Mouse (Mus musculus) 416B (cell line): ENCODE data around the gene Fyco1.

Source experiments
- DNase-seq: peaks from one replicate; pipeline ENCODE4 v3.0.0; 2011; ENCODE audit warnings: low read depth

Gene Fyco1

GRCm38 (mm10) chr9:123851713-123852448 lies at the start of gene Fyco1:
Fyco1 (minus strand) TSS chr9:123851899.
- DNase-seq = peak; percentile 100

GRCm38 (mm10) chr9:123872049-123872448 lies 20.4 kb upstream of the Fyco1 start:
- DNase-seq = peak; percentile 10

GRCm38 (mm10) chr9:123869167-123869784 lies 17.6 kb upstream of the Fyco1 start:
- DNase-seq = peak; percentile 55

GRCm38 (mm10) chr9:123863641-123864040 lies 11.9 kb upstream of the Fyco1 start:
- no peak for DNase-seq

GRCm38 (mm10) chr9:123862895-123863616 lies 11.4 kb upstream of the Fyco1 start:
- no peak for DNase-seq

- no peak for DNase-seq
Observed at GRCm38 (mm10) chr9:123861929-123862328, 10.2 kb upstream of the Fyco1 start, which contains the start of gene Xcr1. Xcr1 (minus strand) TSS chr9:123862029.

GRCm38 (mm10) chr9:123856836-123857235 lies 5.1 kb upstream of the Fyco1 start:
- no peak for DNase-seq

GRCm38 (mm10) chr9:123852449-123853390 lies 1.0 kb upstream of the Fyco1 start:
- DNase-seq = peak; percentile 37

GRCm38 (mm10) chr9:123851062-123851712 lies 512 bp downstream of the Fyco1 start:
- peak; percentile 86 for DNase-seq

GRCm38 (mm10) chr9:123850705-123851061 lies 1.0 kb downstream of the Fyco1 start:
- DNase-seq = peak; percentile 83

GRCm38 (mm10) chr9:123849976-123850695 lies 1.6 kb downstream of the Fyco1 start:
- DNase-seq = peak; percentile 39

GRCm38 (mm10) chr9:123846490-123846889 lies 5.2 kb downstream of the Fyco1 start:
- no peak for DNase-seq

GRCm38 (mm10) chr9:123845120-123845519 lies 6.6 kb downstream of the Fyco1 start:
- DNase-seq = peak; percentile 69

GRCm38 (mm10) chr9:123844468-123844867 lies 7.2 kb downstream of the Fyco1 start:
- DNase-seq = no peak

GRCm38 (mm10) chr9:123840243-123840642 lies 11.5 kb downstream of the Fyco1 start:
- no peak for DNase-seq

- no peak for DNase-seq
Observed at GRCm38 (mm10) chr9:123835851-123836250, 15.8 kb downstream of the Fyco1 start.

- DNase-seq = no peak
Observed at GRCm38 (mm10) chr9:123828916-123829315, 22.8 kb downstream of the Fyco1 start.

GRCm38 (mm10) chr9:123826631-123827030 lies 25.1 kb downstream of the Fyco1 start:
- no peak for DNase-seq

- peak; percentile 64 for DNase-seq
Observed at GRCm38 (mm10) chr9:123818601-123819000, 33.1 kb downstream of the Fyco1 start.

GRCm38 (mm10) chr9:123815996-123816395 lies 35.7 kb downstream of the Fyco1 start:
- DNase-seq = no peak

- no peak for DNase-seq
Observed at GRCm38 (mm10) chr9:123815444-123815843, 36.3 kb downstream of the Fyco1 start.
